Mouse (Mus musculus) adrenal gland, adult 2 months (tissue): ENCODE measurements at regions not wholly inside any gene's neighbourhood (a gene's known extent, or its start where the extent isn't known, plus 50 kb on each side); places are given as distances from the start of the nearest gene placed in this dataset.

Source experiments
- DNase-seq: peaks from one replicate; pipeline ENCODE4 v3.0.0; 2021

- no peak for DNase-seq
Observed at GRCm38 (mm10) chr7:136377259-136377658, 517.2 kb upstream of the Mgmt start.

GRCm38 (mm10) chr7:136377742-136378141 lies 516.7 kb upstream of the Mgmt start:
- DNase-seq: no peak

- DNase-seq: no peak
Observed at GRCm38 (mm10) chr7:136378321-136378720, 516.1 kb upstream of the Mgmt start.

- DNase-seq: no peak
Observed at GRCm38 (mm10) chr7:136379319-136379718, 515.1 kb upstream of the Mgmt start.

GRCm38 (mm10) chr7:136379741-136380140 lies 514.7 kb upstream of the Mgmt start:
- DNase-seq: no peak

- DNase-seq: no peak
Observed at GRCm38 (mm10) chr7:136383296-136383695, 511.1 kb upstream of the Mgmt start.

GRCm38 (mm10) chr7:136387736-136388135 lies 506.7 kb upstream of the Mgmt start:
- DNase-seq: no peak

- no peak for DNase-seq
Observed at GRCm38 (mm10) chr7:136390066-136390465, 504.3 kb upstream of the Mgmt start.

- DNase-seq: no peak
Observed at GRCm38 (mm10) chr7:136393454-136393853, 501.0 kb upstream of the Mgmt start.

GRCm38 (mm10) chr7:136395838-136396237 lies 498.6 kb upstream of the Mgmt start:
- no peak for DNase-seq

GRCm38 (mm10) chr7:136397101-136397500 lies 497.3 kb upstream of the Mgmt start:
- no peak for DNase-seq

GRCm38 (mm10) chr7:136402688-136403597 lies 491.5 kb upstream of the Mgmt start:
- no peak for DNase-seq

- DNase-seq: peak; percentile 38
Observed at GRCm38 (mm10) chr7:136405391-136405790, 489.0 kb upstream of the Mgmt start.

GRCm38 (mm10) chr7:136406258-136407100 lies 487.9 kb upstream of the Mgmt start:
- DNase-seq: peak; percentile 34

GRCm38 (mm10) chr7:136414808-136415207 lies 479.6 kb upstream of the Mgmt start:
- no peak for DNase-seq

- DNase-seq: peak; percentile 14
Observed at GRCm38 (mm10) chr7:136417327-136417726, 477.1 kb upstream of the Mgmt start.

- peak; percentile 25 for DNase-seq
Observed at GRCm38 (mm10) chr7:136423846-136424531, 470.4 kb upstream of the Mgmt start.

GRCm38 (mm10) chr7:136427164-136427563 lies 467.2 kb upstream of the Mgmt start:
- no peak for DNase-seq

GRCm38 (mm10) chr7:136430085-136431011 lies 464.1 kb upstream of the Mgmt start:
- no peak for DNase-seq

- DNase-seq: no peak
Observed at GRCm38 (mm10) chr7:136433699-136434098, 460.7 kb upstream of the Mgmt start.

- DNase-seq: no peak
Observed at GRCm38 (mm10) chr7:136434510-136434909, 459.9 kb upstream of the Mgmt start.
